Mouse (Mus musculus): ENCODE measurements around the gene Cpvl. TPM values are rescaled to one million over a fixed set of nuclear protein-coding genes. Genes with fewer than 3 reads are reported as not detected.
A peak's percentile ranks its signal among the peaks of the same experiment; 100 is the strongest.

The Cpvl gene
- polyA plus RNA-seq, 1 experiment from 2014 or later: not detected

GRCm38 (mm10) chr6:53884496-53884895 lies 94.0 kb downstream of the Cpvl start:
- H3K9ac ChIP-seq: no peak overlapping the region
- 86% methylated on average over 8 of the region's 8 CpGs for WGBS
- no peak for ATAC-seq (ENCODE audit: insufficient number of reproducible peaks, low FRiP score)

GRCm38 (mm10) chr6:53883405-53883804 lies 95.1 kb downstream of the Cpvl start:
- ATAC-seq (ENCODE audit: insufficient number of reproducible peaks, low FRiP score): no peak

More at GRCm38 (mm10) chr6:53884496-53884895, 94.0 kb downstream of the Cpvl start:
- Histone ChIP-seq H3K27me3 (replicated peaks) (no peaks in the 10 kb centered on the region), H3K27ac (ENCODE audit: poor library complexity, severe bottlenecking) (no peak overlapping the region), H3K4me1 (replicated peaks) (no peaks in the 10 kb centered on the region), H3K4me3 (no peak overlapping the region), H3K9me3 (replicated peaks) (no peaks in the 10 kb centered on the region), H3K4me2 (no peak overlapping the region), H3K36me3 (no peaks in the 10 kb centered on the region)

GRCm38 (mm10) chr6:53881623-53882022 lies 96.8 kb downstream of the Cpvl start:
- ATAC-seq (ENCODE audit: insufficient number of reproducible peaks, low FRiP score): no peak
- H3K27ac ChIP-seq (ENCODE audit: poor library complexity, severe bottlenecking): no peak overlapping the region

More at GRCm38 (mm10) chr6:53883405-53883804, 95.1 kb downstream of the Cpvl start:
- H3K4me3 ChIP-seq: no peak overlapping the region
- H3K4me1 ChIP-seq (replicated peaks): no peaks in the 10 kb centered on the region
- no peaks in the 10 kb centered on the region for H3K36me3 ChIP-seq
- no peak overlapping the region for H3K4me2 ChIP-seq
- 81% methylated on average over 7 of the region's 7 CpGs for WGBS
- H3K9me3 ChIP-seq (replicated peaks): no peaks in the 10 kb centered on the region
- H3K27me3 ChIP-seq (replicated peaks): no peaks in the 10 kb centered on the region
- no peak overlapping the region for H3K27ac ChIP-seq (ENCODE audit: poor library complexity, severe bottlenecking)
- H3K9ac ChIP-seq: no peak overlapping the region

GRCm38 (mm10) chr6:53881235-53881606 lies 97.2 kb downstream of the Cpvl start:
- peak overlapping the region; percentile 1; the same call in 1 of the 2 replicates for H3K4me3 ChIP-seq
- no peak overlapping the region for H3K27ac ChIP-seq (ENCODE audit: poor library complexity, severe bottlenecking)

More at GRCm38 (mm10) chr6:53881623-53882022, 96.8 kb downstream of the Cpvl start:
- Histone ChIP-seq H3K4me3 (no peak overlapping the region), H3K9me3 (replicated peaks) (no peaks in the 10 kb centered on the region), H3K9ac (no peak overlapping the region), H3K4me2 (no peak overlapping the region), H3K4me1 (replicated peaks) (no peaks in the 10 kb centered on the region), H3K36me3 (no peaks in the 10 kb centered on the region), H3K27me3 (replicated peaks) (no peaks in the 10 kb centered on the region)
- 65% methylated on average over 10 of the region's 10 CpGs for WGBS

GRCm38 (mm10) chr6:53880530-53881234 lies 97.8 kb downstream of the Cpvl start:
- WGBS: 37% methylated on average over 14 of the region's 14 CpGs
- Histone ChIP-seq H3K36me3 (no peaks in the 10 kb centered on the region), H3K27ac (ENCODE audit: poor library complexity, severe bottlenecking) (no peak overlapping the region), H3K9me3 (replicated peaks) (no peaks in the 10 kb centered on the region), H3K27me3 (replicated peaks) (no peaks in the 10 kb centered on the region), H3K4me3 (peak overlapping the region; percentile 1), H3K4me2 (peak overlapping the region; percentile 48), H3K4me1 (replicated peaks) (no peaks in the 10 kb centered on the region), H3K9ac (no peak overlapping the region)
- ATAC-seq (ENCODE audit: insufficient number of reproducible peaks, low FRiP score): no peak

More at GRCm38 (mm10) chr6:53881235-53881606, 97.2 kb downstream of the Cpvl start:
- no peaks in the 10 kb centered on the region for H3K9me3 ChIP-seq (replicated peaks)
- peak overlapping the region; percentile 48 for H3K4me2 ChIP-seq
- no peaks in the 10 kb centered on the region for H3K4me1 ChIP-seq (replicated peaks)
- H3K36me3 ChIP-seq: no peaks in the 10 kb centered on the region
- H3K27me3 ChIP-seq (replicated peaks): no peaks in the 10 kb centered on the region
- 39% methylated on average over 5 of the region's 5 CpGs for WGBS
- no peak overlapping the region for H3K9ac ChIP-seq
- ATAC-seq (ENCODE audit: insufficient number of reproducible peaks, low FRiP score): no peak

GRCm38 (mm10) chr6:53879567-53879966 lies 98.9 kb downstream of the Cpvl start:
- H3K36me3 ChIP-seq: no peaks in the 10 kb centered on the region
- no peaks in the 10 kb centered on the region for H3K9me3 ChIP-seq (replicated peaks)
- no peak overlapping the region for H3K4me3 ChIP-seq
- ATAC-seq (ENCODE audit: insufficient number of reproducible peaks, low FRiP score): no peak
- H3K4me2 ChIP-seq: no peak overlapping the region
- WGBS: 80% methylated on average over 8 of the region's 8 CpGs
- H3K4me1 ChIP-seq (replicated peaks): no peaks in the 10 kb centered on the region; the same call in 1 of the 2 replicates
- H3K27me3 ChIP-seq (replicated peaks): no peaks in the 10 kb centered on the region
- H3K27ac ChIP-seq (ENCODE audit: poor library complexity, severe bottlenecking): no peak overlapping the region
- H3K9ac ChIP-seq: no peak overlapping the region

- Histone ChIP-seq H3K36me3 (no peaks in the 10 kb centered on the region), H3K27ac (ENCODE audit: poor library complexity, severe bottlenecking) (no peak overlapping the region), H3K4me3 (no peak overlapping the region), H3K9me3 (replicated peaks) (no peaks in the 10 kb centered on the region), H3K9ac (no peak overlapping the region), H3K27me3 (replicated peaks) (no peaks in the 10 kb centered on the region), H3K4me1 (replicated peaks) (no peaks in the 10 kb centered on the region; the same call in none of the 2 replicates), H3K4me2 (no peak overlapping the region)
- ATAC-seq (ENCODE audit: insufficient number of reproducible peaks, low FRiP score): no peak
- WGBS: 51% methylated on average over 9 of the region's 9 CpGs
These were observed 103.5 kb downstream of the Cpvl start for GRCm38 (mm10) chr6:53874881-53875429.

GRCm38 (mm10) chr6:53871903-53872302 lies 106.6 kb downstream of the Cpvl start:
- no peaks in the 10 kb centered on the region; the same call in none of the 2 replicates for H3K4me1 ChIP-seq (replicated peaks)
- no peaks in the 10 kb centered on the region for H3K36me3 ChIP-seq
- H3K9me3 ChIP-seq (replicated peaks): no peaks in the 10 kb centered on the region
- 88% methylated on average over 6 of the region's 6 CpGs for WGBS
- no peak overlapping the region for H3K9ac ChIP-seq
- no peak overlapping the region for H3K4me2 ChIP-seq
- no peak overlapping the region for H3K4me3 ChIP-seq
- no peaks in the 10 kb centered on the region for H3K27me3 ChIP-seq (replicated peaks)
- no peak overlapping the region for H3K27ac ChIP-seq (ENCODE audit: poor library complexity, severe bottlenecking)
- ATAC-seq (ENCODE audit: insufficient number of reproducible peaks, low FRiP score): no peak

- Histone ChIP-seq H3K9ac (no peak overlapping the region), H3K27me3 (replicated peaks) (no peaks in the 10 kb centered on the region), H3K4me2 (no peak overlapping the region), H3K9me3 (replicated peaks) (no peaks in the 10 kb centered on the region), H3K36me3 (no peaks in the 10 kb centered on the region), H3K4me1 (replicated peaks) (0 out of 2 replicates have a peak, but pooled peaks cover 3% of the 10 kb centered on the region), H3K4me3 (no peak overlapping the region), H3K27ac (ENCODE audit: poor library complexity, severe bottlenecking) (no peak overlapping the region)
- ATAC-seq (ENCODE audit: insufficient number of reproducible peaks, low FRiP score): no peak
- WGBS: 47% methylated on average over 2 of the region's 2 CpGs
These were observed 115.5 kb downstream of the Cpvl start for GRCm38 (mm10) chr6:53863011-53863410.

- WGBS: 43% methylated on average over 1 of the region's 1 CpGs
- Histone ChIP-seq H3K27me3 (replicated peaks) (no peaks in the 10 kb centered on the region), H3K4me2 (no peak overlapping the region), H3K4me3 (no peak overlapping the region), H3K9ac (no peak overlapping the region), H3K36me3 (no peaks in the 10 kb centered on the region), H3K27ac (ENCODE audit: poor library complexity, severe bottlenecking) (no peak overlapping the region), H3K9me3 (replicated peaks) (no peaks in the 10 kb centered on the region), H3K4me1 (replicated peaks) (0 out of 2 replicates have a peak, but pooled peaks cover 3% of the 10 kb centered on the region)
- ATAC-seq (ENCODE audit: insufficient number of reproducible peaks, low FRiP score): no peak
These were observed 119.4 kb downstream of the Cpvl start for GRCm38 (mm10) chr6:53859106-53859505.

- Histone ChIP-seq H3K27me3 (replicated peaks) (no peaks in the 10 kb centered on the region), H3K36me3 (no peaks in the 10 kb centered on the region), H3K4me3 (no peak overlapping the region), H3K9ac (no peak overlapping the region), H3K27ac (ENCODE audit: poor library complexity, severe bottlenecking) (no peak overlapping the region), H3K9me3 (replicated peaks) (no peaks in the 10 kb centered on the region), H3K4me1 (replicated peaks) (no peaks in the 10 kb centered on the region), H3K4me2 (no peak overlapping the region)
- 66% methylated on average over 7 of the region's 7 CpGs for WGBS
- no peak for ATAC-seq (ENCODE audit: insufficient number of reproducible peaks, low FRiP score)
These were observed 120.6 kb downstream of the Cpvl start for GRCm38 (mm10) chr6:53857822-53858221.

Measured in heart, embryonic 12.5 days (tissue).